Mouse (Mus musculus): ENCODE results near the gene Exosc3.
A peak's percentile ranks its signal among the peaks of the same experiment; 100 is the strongest.
"Not testable (repeated sequence)": the region's sequence is repeated elsewhere in the genome, so short reads cannot be mapped to it uniquely, and the experiment has no call there.

Gene Exosc3

DNA sequence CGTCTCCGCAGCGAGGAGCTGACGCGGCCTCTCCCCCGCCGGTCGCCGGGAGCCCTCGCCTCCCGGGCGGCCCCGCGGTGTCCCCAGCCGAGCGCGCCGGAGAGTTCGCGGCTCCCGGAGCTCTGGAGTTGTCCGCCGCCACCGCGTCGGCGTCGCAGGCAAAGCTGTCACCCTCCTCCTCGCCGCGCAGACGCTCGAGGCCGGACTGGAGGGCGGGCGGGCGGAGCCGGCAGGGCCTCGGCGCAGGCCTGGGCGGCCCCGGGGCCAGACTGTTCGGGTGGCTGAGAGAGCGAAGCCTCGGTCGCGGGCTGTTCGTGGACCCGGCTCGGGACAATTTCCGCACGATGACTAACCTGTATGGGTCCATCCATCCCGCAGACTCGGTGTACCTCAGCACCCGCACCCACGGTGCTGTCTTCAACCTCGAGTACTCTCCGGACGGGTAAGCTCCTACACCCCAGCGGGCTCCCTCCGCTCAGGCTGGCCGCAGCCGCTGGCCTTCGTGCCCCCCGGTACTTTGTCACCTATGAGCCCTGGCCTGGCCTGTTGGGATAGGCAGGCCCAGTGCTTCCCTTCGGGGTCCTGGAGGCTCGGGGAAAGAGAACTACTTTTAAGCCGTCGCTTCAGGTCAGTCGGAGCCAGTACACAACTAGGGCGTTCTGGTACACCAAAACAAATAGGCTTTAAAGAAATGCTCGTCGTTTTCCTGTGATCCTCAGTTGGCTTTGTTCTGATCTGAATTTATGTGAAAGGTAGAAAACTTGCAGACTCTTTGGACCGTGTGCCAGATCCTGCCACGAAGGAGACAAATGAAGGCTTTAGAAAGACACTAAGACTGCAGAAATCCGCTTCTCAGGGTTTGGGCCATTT lies at the start of gene Exosc3:
Gene Exosc3 (minus strand): TSS at position 447 of the 870 bp plus-strand sequence.
- peak; percentile 14 for DNase-seq

- no peak for DNase-seq
These were observed 49.6 kb upstream of the Exosc3 start for GRCm38 (mm10) chr4:45392099-45392498.

GRCm38 (mm10) chr4:45387296-45387695 lies 44.8 kb upstream of the Exosc3 start:
- not testable (repeated sequence) for DNase-seq

DNA sequence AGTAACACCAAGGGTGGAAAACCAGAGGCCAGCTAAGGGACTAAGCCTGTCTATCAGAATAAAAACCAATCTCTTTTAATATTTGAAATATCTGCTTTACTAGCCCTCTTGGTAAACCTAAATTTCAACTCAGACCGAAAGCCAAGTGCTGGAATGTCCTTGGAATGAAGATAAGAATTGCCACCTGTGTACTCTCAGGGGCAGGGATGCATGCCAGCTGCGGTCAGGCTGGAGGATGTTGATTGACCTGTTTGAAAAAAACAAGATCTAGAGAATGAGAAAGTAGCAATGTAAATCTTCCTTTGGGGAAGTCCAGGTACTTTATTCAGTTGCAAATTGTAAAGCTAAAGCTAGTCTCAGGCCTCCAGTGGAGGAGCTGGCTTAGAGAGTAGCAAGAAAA lies 39.6 kb upstream of the Exosc3 start:
- DNase-seq, result not testable (repeated sequence)

DNA sequence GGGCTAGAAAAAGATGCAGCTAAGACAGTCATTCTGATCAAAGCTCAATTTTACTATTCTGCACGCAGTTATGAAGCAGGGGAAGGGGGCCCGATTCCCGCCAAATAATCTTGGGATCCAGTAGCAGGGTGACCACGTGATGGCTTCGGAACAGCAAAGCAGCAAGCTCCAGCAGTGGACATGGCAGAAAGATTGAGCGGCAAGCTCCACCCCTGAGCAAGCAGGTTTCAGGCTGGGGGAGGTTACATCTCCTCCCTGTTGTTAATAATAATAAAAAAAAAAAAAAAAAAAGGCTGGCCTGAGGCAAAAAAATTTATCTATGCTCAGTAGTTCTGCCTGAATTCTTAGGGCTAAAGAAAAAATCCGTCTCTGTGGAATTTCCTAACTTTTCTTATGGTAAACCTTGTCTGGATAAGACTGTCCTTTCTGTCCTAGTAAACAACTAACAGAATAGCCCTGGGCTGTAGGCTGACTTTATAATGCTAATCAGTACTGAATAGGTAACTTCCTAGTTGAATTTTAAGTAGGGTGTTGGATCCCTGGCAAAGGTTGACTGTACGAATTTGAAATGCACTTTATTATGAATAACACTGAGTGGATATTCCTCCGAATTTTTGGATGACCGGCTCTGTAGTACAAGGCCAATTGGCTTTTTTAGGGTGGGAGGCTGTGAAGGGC lies 38.5 kb upstream of the Exosc3 start:
- DNase-seq, result not testable (repeated sequence)

DNA sequence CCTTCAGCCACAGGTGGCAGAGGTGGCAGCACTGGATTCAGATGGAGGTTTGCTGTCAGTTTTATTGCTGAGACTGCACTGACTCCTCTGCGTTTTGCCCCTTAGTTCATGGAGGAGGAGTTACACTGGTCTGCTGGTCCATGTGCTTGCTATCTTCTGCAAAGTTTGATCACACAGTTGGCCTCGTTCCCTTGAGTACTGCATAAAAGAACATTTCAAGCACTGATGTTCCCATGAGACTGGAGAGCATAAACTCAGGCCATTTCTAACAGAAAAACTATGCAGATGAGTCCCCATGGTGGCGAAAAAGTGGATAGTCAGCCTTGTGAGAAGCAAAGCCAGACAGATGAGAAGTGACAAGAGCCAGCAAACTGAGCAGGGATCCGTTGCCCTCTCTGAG lies 34.0 kb upstream of the Exosc3 start:
- DNase-seq, result no peak

- no peak for DNase-seq
These were observed 32.3 kb upstream of the Exosc3 start for GRCm38 (mm10) chr4:45374879-45375278.

DNA sequence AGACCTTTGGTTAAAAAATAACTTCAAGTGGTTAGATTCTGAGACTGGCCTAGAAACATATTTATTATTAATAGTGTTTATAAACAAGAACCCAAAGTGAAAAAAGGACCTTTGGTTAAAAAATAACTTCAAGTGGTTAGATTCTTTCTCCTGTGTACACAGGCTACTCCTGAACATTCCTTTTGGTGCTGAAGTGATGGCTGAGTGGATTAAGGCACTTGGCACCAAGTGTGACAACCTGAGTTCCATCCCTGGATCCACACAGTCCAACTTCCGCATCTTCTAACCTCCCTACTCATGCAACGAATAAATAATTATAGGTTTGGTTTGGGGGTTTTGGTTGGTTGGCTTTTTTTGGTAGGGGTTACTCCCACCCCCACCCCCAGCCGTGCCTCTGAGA lies 28.7 kb upstream of the Exosc3 start:
- no peak for DNase-seq

GRCm38 (mm10) chr4:45356653-45357052 lies 14.1 kb upstream of the Exosc3 start:
- no peak for DNase-seq

- DNase-seq, result peak; percentile 83
These were observed 773 bp downstream of the Exosc3 start, which contains the start of gene Dcaf10 for GRCm38 (mm10) chr4:45341669-45342249. TSS of gene Dcaf10 (plus strand) at chr4:45342101.

DNA sequence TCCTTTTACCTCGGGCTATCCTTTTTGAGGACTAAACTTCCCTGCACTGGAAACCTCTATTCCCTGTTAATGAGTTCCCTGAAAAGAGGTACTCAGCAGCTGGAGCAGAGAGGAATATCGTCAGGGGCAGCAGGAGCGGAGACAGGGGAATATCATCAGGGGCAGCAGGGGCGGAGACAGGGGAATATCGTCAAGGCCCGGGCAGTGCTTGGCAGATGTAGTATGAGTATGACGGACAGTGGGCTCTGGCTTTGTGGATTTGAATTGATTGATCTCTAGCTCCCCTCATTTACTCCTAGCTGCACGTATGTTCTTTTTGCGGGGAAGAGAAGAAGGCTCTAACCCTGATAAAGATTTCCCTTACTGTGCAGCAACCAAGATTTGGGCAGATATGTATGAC lies 1.3 kb downstream of the Exosc3 start:
- no peak for DNase-seq

DNA sequence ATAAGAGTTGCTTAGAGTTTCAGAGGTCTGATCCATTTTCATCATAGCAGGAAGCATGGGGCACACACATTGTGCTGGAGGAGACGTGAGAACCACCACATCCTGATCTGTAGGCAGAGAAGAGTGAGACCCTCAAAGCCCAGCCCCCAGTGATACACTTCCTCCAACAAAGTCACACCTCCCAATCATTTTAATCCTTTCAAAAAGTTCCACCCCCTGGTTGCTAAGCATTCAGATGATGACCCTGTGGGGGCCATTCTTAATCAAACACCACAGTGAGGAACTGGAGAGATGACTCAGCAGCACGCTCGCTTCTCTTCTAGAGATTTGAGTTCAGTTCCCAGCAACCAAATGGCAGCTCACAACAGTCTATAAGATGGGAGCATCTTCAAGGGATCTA lies 10.1 kb downstream of the Exosc3 start:
- no peak for DNase-seq

GRCm38 (mm10) chr4:45331139-45331538 lies 11.4 kb downstream of the Exosc3 start:
- DNase-seq, result no peak

DNA sequence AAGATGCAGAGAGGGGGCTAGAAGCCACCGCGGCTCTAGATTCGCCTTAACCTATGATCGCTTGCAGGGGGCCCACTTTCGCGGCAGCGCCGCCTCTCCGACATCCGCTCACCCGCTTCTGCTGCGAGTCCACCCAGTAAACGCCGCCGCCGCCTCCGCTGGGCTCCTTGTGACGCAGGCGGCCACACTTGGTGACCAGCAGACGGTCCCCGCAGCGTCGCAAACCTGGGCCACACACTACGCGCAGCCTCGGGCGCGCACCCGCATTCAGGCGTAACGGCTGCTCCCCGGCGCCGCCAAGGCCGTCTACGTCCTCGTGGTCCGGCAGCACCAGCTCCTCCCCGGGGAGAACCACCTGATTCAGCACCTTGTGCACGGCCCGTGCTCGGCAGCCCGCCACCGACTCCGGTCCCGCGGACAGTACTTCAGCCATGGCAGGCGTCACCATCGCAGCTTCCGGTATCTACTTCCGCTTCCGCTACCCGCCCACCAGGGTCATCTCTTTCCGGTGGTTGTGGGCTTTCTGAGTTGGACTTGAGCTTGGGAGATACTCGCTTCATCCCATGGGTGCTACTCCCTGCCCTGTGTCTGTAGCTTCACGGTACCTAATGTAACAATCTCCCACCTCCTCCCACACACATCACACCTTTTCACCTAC lies 22.2 kb downstream of the Exosc3 start:
- peak; percentile 87 for DNase-seq

DNA sequence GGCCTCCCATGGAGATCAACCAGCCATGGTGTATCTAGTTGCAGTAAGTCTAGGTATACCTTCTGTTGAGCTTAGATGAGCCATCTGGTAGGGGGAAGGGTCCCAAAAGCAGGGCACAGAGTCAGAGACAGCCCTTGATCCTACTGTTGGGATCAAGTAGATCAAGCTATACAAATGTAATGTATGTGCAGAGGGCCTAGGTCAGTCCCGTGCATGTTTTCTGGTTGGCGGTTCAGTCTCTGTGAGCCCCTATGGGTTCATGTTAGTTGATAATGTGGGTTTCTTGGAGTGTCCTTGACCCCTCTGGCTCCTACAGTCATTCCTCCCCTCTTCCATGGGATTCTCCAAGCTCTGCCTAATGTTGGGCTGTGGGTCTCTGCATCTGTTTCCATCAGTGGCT lies 31.5 kb downstream of the Exosc3 start:
- no peak for DNase-seq

- DNase-seq, result no peak
These were observed 33.9 kb downstream of the Exosc3 start for GRCm38 (mm10) chr4:45308606-45309005.

- DNase-seq, result no peak
These were observed 34.5 kb downstream of the Exosc3 start for GRCm38 (mm10) chr4:45308046-45308445.

GRCm38 (mm10) chr4:45305536-45305935 lies 37.0 kb downstream of the Exosc3 start:
- DNase-seq, result no peak

DNA sequence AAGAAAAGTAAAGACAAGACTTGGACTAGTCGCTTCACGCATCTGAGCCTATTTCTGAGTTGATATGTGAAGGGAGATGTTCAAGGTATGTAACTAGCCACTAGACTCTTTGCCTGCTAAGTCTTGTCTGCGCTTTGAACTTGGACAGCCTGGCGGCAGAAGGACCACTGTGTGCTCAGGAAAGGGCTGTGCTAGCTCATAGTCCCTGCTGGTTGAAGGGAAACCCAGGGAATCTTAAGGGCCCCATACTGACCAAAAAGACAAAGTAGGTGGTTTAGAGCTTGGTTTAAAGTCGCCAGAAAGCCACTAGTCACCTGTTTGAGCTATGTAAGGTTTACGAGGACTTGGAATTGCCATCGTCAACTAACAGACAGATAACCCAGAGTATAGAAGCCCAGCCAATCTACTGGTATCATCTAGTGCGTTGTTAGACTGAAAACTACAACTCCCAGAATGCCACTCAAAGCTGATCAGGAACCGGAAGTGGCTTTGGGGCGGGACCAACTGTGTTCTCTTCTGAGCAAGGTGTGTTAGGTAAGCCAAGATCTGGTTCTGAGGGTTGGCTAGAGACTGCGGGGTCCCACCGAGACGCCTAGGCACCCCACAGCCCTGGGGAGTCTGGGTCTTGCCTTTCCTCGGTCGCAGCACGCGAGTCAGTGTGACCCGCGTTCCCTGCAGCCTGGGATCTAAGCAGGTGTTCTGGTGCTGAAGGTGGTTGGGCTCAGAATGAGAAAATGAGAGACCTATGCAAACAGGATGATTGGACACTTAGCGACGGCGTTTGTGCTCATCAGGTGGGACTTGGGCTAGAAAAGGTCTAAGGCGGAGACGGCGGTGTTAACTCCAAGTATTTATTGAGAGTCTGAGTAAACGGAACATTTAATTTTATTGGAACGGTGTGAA lies 45.6 kb downstream of the Exosc3 start, which contains the start of gene Trmt10b:
Gene Trmt10b (plus strand): TSS at position 466 of the 903 bp plus-strand sequence.
- peak; percentile 80 for DNase-seq

DNA sequence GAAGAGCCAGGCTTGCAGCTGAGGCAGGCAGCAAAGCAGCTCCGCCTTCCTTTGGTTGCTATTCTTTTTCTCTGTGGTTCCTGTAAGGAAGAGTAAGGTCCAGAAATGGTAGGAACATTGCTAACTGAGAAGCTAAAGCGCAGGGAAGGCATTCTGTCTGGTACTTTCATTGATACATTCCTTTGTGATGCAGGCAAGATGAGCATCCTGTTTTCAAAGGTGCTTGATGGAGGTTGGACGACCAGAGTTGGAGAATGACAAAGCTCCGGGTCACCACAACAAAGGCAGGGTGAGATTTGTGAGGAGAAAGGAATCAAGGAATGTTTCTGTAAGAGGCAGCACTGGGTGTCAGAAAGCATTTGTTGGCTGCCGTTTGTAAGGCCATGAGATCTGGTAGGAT lies 54.6 kb downstream of the Exosc3 start:
- DNase-seq, result no peak

- no peak for DNase-seq
These were observed 56.2 kb downstream of the Exosc3 start for GRCm38 (mm10) chr4:45286318-45286717.

DNA sequence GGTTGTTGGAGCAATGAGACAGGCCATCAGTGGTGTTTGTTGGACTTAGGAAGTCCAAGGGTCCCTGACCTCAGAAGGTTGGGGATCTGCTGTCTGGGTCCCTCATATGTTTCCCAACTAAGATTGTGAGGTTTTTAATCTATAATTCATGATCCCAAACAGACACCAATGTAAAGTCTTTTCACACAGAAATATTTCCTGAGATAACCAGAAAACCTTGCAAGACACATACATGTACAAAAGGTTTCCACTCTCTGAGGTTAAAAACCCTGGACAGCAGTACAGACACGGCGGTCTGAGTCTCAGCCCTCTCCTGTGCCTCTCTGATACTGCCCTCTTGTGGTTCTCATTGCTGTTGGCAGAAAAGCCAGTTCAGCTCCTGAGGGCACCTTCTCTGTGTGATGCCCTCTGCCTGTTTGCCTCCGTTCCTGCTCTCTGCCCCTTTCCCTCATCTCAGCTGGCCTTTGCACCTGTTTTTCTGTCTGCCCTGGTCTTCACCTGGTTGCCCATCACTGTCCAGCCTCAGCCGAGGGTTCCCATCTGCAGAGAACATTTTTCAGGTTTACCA lies 62.5 kb downstream of the Exosc3 start:
- DNase-seq, result peak; percentile 45
